Mouse (Mus musculus) embryonic fibroblast, embryonic 13.5 days (primary cell): ENCODE results near the gene Lrmp. TPM values are rescaled to one million over a fixed set of nuclear protein-coding genes. Genes with fewer than 3 reads are reported as not detected.

Source experiments
- H3K27ac ChIP-seq: 2 replicates; pipeline ENCODE4 v1.5.1; 2012; ENCODE audit warnings: low read length, control low read depth, inconsistent platforms; ENCODE audit not compliant: insufficient read depth
- H3K4me1 ChIP-seq: 2 replicates; pipeline ENCODE4 v1.6.1; 2011; ENCODE audit warnings: low read length; ENCODE audit not compliant: control insufficient read depth, insufficient read depth
- H3K4me3 ChIP-seq: 2 replicates; pipeline ENCODE4 v1.5.1; 2011; ENCODE audit warnings: mild to moderate bottlenecking, control low read depth, low read length; ENCODE audit not compliant: insufficient read depth
- CTCF ChIP-seq: IDR thresholded peaks from 2 replicates; pipeline ENCODE4 v1.5.1; 2011; ENCODE audit warnings: mild to moderate bottlenecking, control low read depth, low read length, moderate library complexity, borderline replicate concordance; ENCODE audit not compliant: insufficient read depth
- POLR2A ChIP-seq: IDR thresholded peaks from 2 replicates; pipeline ENCODE4 v1.6.1; 2011; ENCODE audit warnings: low read depth, mild to moderate bottlenecking, control low read depth, low read length, moderate library complexity
- polyA plus RNA-seq: library from polyadenylated mRNA; stranded (reverse); fragments of >200 nt; gene quantifications from 2 replicates; pipeline ENCODE4 v1.2.4, GENCODE M21; 2011; ENCODE audit warnings: low read depth; ENCODE audit not compliant: missing spikeins, insufficient read length

Gene Lrmp
- polyA plus RNA-seq, 1 experiment, result 0.72 TPM

DNA sequence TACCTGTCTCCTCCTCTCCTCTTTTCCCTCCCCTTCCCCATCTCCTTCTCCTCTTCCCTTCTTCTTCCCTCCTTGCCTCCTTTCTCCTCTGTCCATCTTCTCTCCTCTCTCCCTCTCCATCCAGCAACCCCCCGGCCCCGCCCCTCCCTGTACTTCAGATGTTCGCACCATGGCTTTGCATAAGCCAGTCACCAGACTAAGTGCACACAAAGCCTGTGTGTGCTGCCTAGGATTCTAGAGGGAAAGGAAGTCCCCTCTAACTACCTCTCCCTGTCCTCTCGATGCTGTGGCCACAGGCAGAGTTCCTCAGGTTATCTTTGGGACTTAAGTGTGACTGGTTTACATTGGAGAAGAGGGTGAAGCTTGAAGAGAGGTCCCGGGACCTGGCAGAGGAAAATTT lies 45.1 kb downstream of the Lrmp start:
- Histone ChIP-seq H3K4me1 (no peaks in the 10 kb centered on the region), H3K4me3 (no peak overlapping the region), H3K27ac (no peak overlapping the region)
- TF ChIP-seq POLR2A, result no peak
- TF ChIP-seq CTCF, result no peak

DNA sequence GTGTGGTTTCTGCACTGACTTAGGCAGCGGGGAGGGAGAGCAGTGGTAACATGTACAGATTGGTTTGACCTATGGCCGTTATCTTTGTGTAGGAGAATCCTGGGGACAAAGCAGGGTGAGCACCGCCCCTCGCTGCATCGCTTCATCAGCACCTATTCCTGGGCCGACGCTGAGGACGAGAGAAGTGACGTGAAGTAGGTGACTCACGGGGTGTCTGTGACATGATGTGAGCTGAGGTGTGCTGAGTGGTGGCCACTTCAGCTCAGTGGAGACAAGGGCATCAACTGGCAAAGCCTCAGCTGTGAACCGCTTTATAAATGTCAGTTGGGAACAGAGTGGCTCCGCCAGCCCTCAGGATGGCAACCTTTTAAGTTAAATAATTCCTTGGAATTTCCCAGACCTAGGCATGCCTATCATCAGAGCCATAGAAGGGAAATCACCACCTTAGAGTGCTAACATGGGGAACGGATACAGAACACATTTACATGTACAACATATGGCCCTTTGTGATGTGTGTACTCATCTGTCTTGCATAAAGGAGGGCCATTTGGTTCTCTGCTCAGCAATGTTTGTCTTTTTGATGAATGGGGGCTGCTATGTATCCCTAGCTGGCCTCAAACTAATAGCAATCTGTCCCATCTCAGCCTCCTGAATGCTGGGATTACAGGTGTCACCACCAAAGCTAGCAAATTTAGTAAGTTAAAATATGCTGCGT lies 56.6 kb downstream of the Lrmp start:
- H3K27ac ChIP-seq, result no peak overlapping the region
- no peak overlapping the region for H3K4me3 ChIP-seq
- TF ChIP-seq CTCF (no peak), POLR2A (no peak)
- H3K4me1 ChIP-seq, result peaks cover 6% of the 10 kb centered on the region; the same call in 1 of the 2 replicates

DNA sequence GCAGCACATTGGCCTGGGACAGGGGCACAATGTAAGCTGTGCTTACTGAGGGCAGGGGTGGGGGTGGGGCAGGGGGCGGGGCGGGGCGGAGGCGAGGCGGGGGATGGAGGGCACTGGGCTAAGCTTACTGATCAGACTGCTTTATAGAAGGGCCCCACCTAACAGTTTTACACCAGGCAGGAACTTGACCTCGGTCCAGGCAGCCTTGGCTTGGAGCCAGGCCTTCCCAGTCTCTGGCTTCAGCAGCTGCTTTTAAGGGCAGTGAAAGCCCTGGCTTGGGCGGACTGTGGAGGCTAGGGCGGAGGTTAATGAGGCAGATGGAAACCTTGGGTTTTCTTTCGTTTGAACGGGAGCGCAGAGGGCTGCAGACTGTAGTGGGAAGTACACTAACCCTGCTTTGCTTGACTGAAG lies 58.3 kb downstream of the Lrmp start:
- TF ChIP-seq CTCF, result no peak
- no peak for TF ChIP-seq POLR2A
- H3K4me3 ChIP-seq, result no peak overlapping the region
- no peak overlapping the region for H3K27ac ChIP-seq
- peaks cover 6% of the 10 kb centered on the region; the same call in 1 of the 2 replicates for H3K4me1 ChIP-seq

DNA sequence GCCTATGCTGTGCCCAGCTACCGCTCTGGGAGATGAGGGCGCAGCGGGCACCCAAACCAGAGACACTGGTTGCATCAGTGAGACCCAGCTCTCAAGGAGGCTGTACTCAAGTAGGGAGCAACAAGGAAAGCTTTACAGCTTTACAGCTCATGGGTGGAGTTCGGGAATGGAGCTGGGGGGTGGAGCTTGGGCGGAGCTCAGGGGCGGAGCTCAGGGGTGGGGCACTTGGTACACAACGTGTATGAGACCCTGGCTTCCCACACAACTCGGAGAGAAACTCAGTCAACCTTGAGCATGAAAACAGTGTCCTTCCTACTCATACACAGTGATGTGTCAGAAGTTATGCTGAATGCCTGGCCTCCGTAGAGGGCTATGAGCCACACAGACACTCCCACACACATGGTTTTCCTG lies 60.1 kb downstream of the Lrmp start:
- H3K4me1 ChIP-seq, result peaks cover 6% of the 10 kb centered on the region; the same call in 1 of the 2 replicates
- no peak overlapping the region for H3K27ac ChIP-seq
- H3K4me3 ChIP-seq, result no peak overlapping the region
- TF ChIP-seq CTCF, result no peak
- no peak for TF ChIP-seq POLR2A

DNA sequence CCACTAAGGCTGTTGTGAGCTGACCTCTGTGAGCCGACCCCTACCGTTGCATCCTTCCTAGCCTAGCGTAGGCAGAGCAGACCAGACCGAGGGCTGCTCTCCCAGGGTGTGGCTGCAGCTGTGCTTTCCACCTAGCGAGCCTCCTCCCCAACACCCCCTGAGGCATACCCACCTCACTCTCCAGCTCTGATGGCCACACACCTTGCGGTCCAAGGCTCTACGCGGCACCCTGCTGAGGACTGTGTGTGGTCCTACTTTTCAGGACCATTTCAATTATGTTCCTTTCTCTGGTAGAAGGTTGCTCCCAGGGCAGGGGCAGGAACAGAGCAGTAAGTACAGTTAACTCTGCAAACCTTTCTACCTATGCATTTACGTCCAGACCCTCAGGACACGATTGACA lies 61.0 kb downstream of the Lrmp start:
- H3K27ac ChIP-seq, result no peak overlapping the region
- H3K4me1 ChIP-seq, result peaks cover 6% of the 10 kb centered on the region; the same call in 1 of the 2 replicates
- no peak for TF ChIP-seq CTCF
- no peak for TF ChIP-seq POLR2A
- no peak overlapping the region for H3K4me3 ChIP-seq

DNA sequence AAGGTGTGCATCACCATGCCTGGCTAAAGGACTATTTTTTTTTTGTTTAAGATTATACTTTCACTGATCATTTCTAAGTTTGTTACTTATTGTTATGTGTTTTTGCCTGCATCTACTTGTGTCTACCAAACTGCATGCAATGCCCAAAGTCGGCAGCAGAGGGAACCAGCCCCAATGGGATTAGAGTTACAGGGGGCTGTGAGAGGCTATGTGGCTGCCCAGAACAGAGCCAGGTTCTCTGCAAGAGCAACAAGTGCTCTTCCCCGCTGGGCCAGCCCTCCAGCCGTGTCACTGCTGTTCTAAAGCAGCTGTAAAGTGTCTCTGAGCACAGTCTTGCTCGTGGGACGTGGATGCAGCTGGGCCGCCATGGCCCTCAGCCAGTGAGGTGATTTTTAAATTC lies 64.2 kb downstream of the Lrmp start:
- Histone ChIP-seq H3K27ac (no peak overlapping the region), H3K4me1 (no peaks in the 10 kb centered on the region), H3K4me3 (no peak overlapping the region)
- TF ChIP-seq CTCF, result peak; percentile 33; the same call in 1 of the 2 replicates
- no peak for TF ChIP-seq POLR2A

DNA sequence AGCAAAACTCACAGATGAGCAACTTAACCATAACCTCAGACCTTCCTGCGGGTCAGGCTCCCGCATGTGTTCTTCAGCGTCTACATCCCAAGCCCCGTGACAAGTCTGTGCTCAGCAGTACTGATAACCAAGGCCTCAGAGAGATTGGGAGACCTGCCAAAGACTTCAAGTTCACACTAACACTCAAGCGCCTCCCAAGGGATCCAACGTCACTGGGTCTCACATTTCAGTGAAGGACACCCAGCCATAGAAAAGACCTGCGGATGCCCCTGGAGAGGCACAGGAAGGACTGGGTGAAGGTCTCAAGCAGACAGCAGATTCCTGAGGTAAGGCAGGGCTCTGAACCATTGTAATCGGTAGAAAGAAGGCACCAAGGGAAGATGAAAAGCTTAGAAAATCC lies 66.6 kb downstream of the Lrmp start:
- TF ChIP-seq POLR2A (no peak), CTCF (no peak)
- no peak overlapping the region for H3K4me3 ChIP-seq
- no peaks in the 10 kb centered on the region for H3K4me1 ChIP-seq
- H3K27ac ChIP-seq, result no peak overlapping the region

DNA sequence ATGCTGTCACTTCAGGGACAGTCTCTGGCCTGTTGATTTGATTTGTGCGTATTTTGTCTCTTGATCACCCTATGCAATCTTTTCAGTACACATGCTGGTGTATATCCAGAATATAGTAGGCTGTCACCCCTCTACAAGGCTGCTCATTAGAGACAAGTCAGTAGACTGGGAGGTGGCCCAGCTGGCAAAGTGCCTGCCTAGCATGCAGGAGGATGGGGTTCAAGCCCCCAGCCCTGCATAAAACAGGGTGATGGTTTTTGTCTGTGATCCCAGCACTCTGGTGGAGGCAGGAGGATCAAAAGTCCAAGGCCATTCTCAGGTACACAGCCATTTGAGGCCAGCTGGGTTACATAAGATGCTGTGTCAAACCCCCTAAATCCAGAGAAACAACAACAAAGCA lies 70.6 kb downstream of the Lrmp start:
- no peak overlapping the region for H3K4me3 ChIP-seq
- H3K4me1 ChIP-seq, result no peaks in the 10 kb centered on the region
- no peak overlapping the region for H3K27ac ChIP-seq
- TF ChIP-seq CTCF (no peak), POLR2A (no peak)

DNA sequence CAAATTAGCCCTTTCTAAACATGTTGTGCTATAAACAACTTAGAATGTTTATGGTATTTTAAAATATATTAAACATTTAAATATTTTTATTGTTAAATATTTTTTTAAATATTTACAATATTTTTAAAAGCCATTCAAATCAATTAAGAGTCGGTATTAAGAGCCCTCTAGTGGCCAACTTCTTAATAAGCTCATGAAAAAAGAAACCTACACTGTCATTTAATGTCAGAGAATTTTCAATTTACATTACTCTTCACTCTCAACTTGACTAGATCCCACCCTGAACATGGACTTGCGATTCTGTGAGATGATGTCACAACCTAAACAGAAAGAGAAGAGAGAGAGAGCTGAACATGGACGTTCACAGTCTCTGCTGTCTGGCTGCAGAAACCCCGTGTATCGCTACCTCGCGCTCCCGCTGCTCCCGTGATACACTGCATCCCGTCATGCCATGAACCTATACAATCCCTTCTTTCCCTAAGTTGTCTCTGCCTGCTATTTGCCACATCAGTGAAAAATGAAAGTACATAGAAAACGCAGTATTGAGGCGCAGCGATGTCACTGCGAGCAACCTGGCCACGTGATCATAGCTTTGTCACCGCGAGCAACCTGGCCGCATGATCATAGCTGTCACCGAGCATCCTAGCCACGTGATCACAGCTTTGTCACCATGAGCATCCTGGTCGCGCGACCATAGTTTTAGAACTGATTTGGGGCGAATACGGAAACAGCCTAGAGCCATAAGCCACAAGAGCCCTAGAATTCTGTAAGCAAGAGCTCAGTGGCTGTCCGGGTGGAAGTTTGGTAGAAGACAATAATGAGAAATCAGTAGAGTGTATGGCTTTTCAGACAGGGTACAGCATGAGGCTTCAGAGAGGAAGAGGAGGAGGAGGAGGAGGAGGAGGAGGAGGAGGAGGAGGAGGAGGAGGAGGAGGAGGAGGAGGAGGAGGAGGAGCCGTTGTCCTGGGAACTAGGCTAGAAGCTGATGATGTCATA lies 71.9 kb downstream of the Lrmp start:
- H3K4me3 ChIP-seq, result peak overlapping the region; percentile 24
- no peak overlapping the region for H3K27ac ChIP-seq
- no peak for TF ChIP-seq CTCF
- no peak for TF ChIP-seq POLR2A
- no peaks in the 10 kb centered on the region for H3K4me1 ChIP-seq
